In genomic region chr2:161570236-161570995, GRCm38 (mm10) we compare ENCODE assay signal across 8 mouse cellular contexts.
DNase-seq lines count a peak whose midpoint lies in the region; ATAC-seq and TF ChIP-seq lines count a peak whose summit lies in the region.

No protein-coding gene starts in this region.

- no peaks in the 10 kb centered on the region for H3K9me3 ChIP-seq in midbrain, embryonic 13.5 days
- H3K9me3 ChIP-seq in midbrain, postnatal 0 days (ENCODE audit: low read length): no peaks in the 10 kb centered on the region

- H3K36me3 ChIP-seq in midbrain, embryonic 13.5 days: no peaks in the 10 kb centered on the region
- no peaks in the 10 kb centered on the region for H3K36me3 ChIP-seq in midbrain, postnatal 0 days (ENCODE audit: insufficient read depth, low read length)

- WGBS in midbrain, embryonic 13.5 days: 66% methylated on average over 10 of the region's 10 CpGs
- 48% methylated on average over 10 of the region's 10 CpGs for WGBS in midbrain, postnatal 0 days

- H3K4me1 ChIP-seq in midbrain, embryonic 13.5 days (replicated peaks): 0 out of 2 replicates have a peak, but pooled peaks cover 3% of the 10 kb centered on the region
- no peaks in the 10 kb centered on the region for H3K4me1 ChIP-seq in midbrain, postnatal 0 days (ENCODE audit: insufficient read depth, low read length)

- intact Hi-C loops in heart, postnatal 36 days (cut with DNase I): no loop called here

- ATAC-seq in midbrain, embryonic 13.5 days: 0 out of 2 replicates have a peak, but pooled peaks have one; percentile 20
- no peak for ATAC-seq in midbrain, postnatal 0 days (ENCODE audit: low FRiP score)

- no peak for TF ChIP-seq CTCF in midbrain, postnatal 0 days (IDR thresholded peaks at IDR 0.05)

- no peak overlapping the region for H3K4me3 ChIP-seq in midbrain, embryonic 13.5 days (replicated peaks)
- H3K4me3 ChIP-seq in midbrain, postnatal 0 days (ENCODE audit: low read depth, low read length): no peak overlapping the region

- no peaks in the 10 kb centered on the region for H3K27me3 ChIP-seq in midbrain, embryonic 13.5 days
- H3K27me3 ChIP-seq in midbrain, postnatal 0 days (ENCODE audit: insufficient read depth, low read length): no peaks in the 10 kb centered on the region

- H3K27ac ChIP-seq in midbrain, embryonic 13.5 days: no peak overlapping the region
- H3K27ac ChIP-seq in midbrain, postnatal 0 days (ENCODE audit: low read depth, low read length): no peak overlapping the region

- H3K4me2 ChIP-seq in midbrain, embryonic 13.5 days (replicated peaks): no peak overlapping the region
- H3K4me2 ChIP-seq in midbrain, postnatal 0 days (ENCODE audit: low read depth, low read length, poor library complexity, severe bottlenecking): no peak overlapping the region

- H3K9ac ChIP-seq in midbrain, embryonic 13.5 days (replicated peaks): no peak overlapping the region
- no peak overlapping the region for H3K9ac ChIP-seq in midbrain, postnatal 0 days (replicated peaks; ENCODE audit: low read length, poor library complexity, severe bottlenecking)

- DNase-seq in adrenal gland, postnatal 14 days: peak; percentile 15
- DNase-seq in adrenal gland, adult 18-20 months (ENCODE audit: low spot score in 2 of 2): no peak
- DNase-seq in midbrain, postnatal 0 days (ENCODE audit: low spot score): no peak
- peak; percentile 2 to 20 for DNase-seq in heart, postnatal 36 days
- peak; percentile 3 for DNase-seq in mesoderm, embryonic 11.5 days (ENCODE audit: low read depth, low spot score)
- DNase-seq in spleen, postnatal 10 days (ENCODE audit: low spot score in 2 of 2): no peak
- DNase-seq in thymus, postnatal 14 days: no peak

Comparison
In these comparisons a context has a peak if more than half of its experiments do, and no peak if none do; other contexts are left out.
1. DNase-seq: peak in adrenal gland, postnatal 14 days (single experiment), heart, postnatal 36 days (2 of 2) and mesoderm, embryonic 11.5 days (single experiment); none in adrenal gland, adult 18-20 months (0 of 2), midbrain, postnatal 0 days (single experiment), spleen, postnatal 10 days (0 of 2) and thymus, postnatal 14 days (single experiment).